Mouse (Mus musculus) kidney, embryonic 15.5 days (tissue): ENCODE results near the gene Myl12a. TPM values are rescaled to one million over a fixed set of nuclear protein-coding genes. Genes with fewer than 3 reads are reported as not detected.

Experiments used
- ATAC-seq: fragments of 200-750 bp; cut with Nextera tagmentation; replicated peaks from 2 replicates; pipeline ENCODE4 v1.8.0; 2017; ENCODE audit warnings: moderate TSS enrichment; ENCODE audit not compliant: low FRiP score
- H3K27ac ChIP-seq: fragments of 300-500 bp; sonication (generic); 2 replicates; pipeline ENCODE4 v1.5.1; 2015; ENCODE audit warnings: mild to moderate bottlenecking, inconsistent platforms
- H3K27me3 ChIP-seq: fragments of 300-500 bp; sonication (generic); 2 replicates; pipeline ENCODE4 v1.6.1; 2015; ENCODE audit warnings: inconsistent platforms
- H3K36me3 ChIP-seq: fragments of 300-500 bp; sonication (generic); 2 replicates; pipeline ENCODE4 v1.6.1; 2015; ENCODE audit warnings: inconsistent platforms
- H3K4me1 ChIP-seq: fragments of 300-500 bp; sonication (generic); 2 replicates; pipeline ENCODE4 v1.6.1; 2015; ENCODE audit warnings: inconsistent platforms
- H3K4me2 ChIP-seq: fragments of 300-500 bp; sonication (generic); 2 replicates; pipeline ENCODE4 v1.6.1; 2015; ENCODE audit warnings: moderate library complexity, mild to moderate bottlenecking, inconsistent platforms
- H3K4me3 ChIP-seq: fragments of 300-500 bp; sonication (generic); replicated peaks from 2 replicates; pipeline ENCODE4 v1.5.1; 2015; ENCODE audit warnings: mild to moderate bottlenecking, inconsistent platforms
- H3K9ac ChIP-seq: fragments of 300-500 bp; sonication (generic); 2 replicates; pipeline ENCODE4 v1.6.1; 2015; ENCODE audit warnings: mild to moderate bottlenecking, inconsistent platforms
- H3K9me3 ChIP-seq: fragments of 300-500 bp; sonication (generic); replicated peaks from 2 replicates; pipeline ENCODE4 v1.6.1; 2016; ENCODE audit warnings: inconsistent platforms
- WGBS: fragments of 180-500 bp; shearing (Covaris S2); methylation state at CpG from one replicate; pipeline ENCODE4 v1.1.7; 2015; ENCODE audit warnings: mixed read lengths; 5-methylcytosine and 5-hydroxymethylcytosine counted together
- polyA plus RNA-seq: library from polyadenylated mRNA; unstranded; fragments of >200 nt; fragmentation: Nextera tagmentation; extraction: Ambion mirVana; gene quantifications from 2 replicates; pipeline ENCODE4 v1.2.1, GENCODE M21; 2015

Myl12a gene
- polyA plus RNA-seq, 1 experiment from 2014 or later: 642 TPM

DNA sequence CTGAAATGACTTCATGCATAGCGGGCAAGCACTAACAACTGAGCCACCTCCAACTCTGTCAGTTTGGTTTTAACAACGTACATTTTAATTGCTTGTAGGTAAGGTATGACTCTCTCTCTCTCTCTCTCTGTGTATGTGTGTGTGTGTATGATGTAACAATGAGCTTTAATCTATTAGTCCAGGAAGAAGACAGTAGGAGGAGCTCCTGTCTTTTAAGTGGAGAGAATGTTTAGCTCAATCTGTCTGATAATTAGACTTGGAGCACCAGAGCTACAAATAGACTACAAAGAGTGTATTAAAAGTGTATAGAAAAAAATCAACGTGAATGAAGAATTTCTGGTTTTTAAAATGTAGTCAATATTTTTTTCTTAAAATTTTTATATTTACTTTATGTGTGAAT, 6.0 kb upstream of the Myl12a start:
- Histone ChIP-seq H3K4me3 (no peak overlapping the region), H3K9ac (no peak overlapping the region), H3K27ac (no peak overlapping the region), H3K9me3 (no peaks in the 10 kb centered on the region), H3K4me2 (no peak overlapping the region), H3K4me1 (peaks cover 2% of the 10 kb centered on the region), H3K36me3 (no peaks in the 10 kb centered on the region), H3K27me3 (no peaks in the 10 kb centered on the region)
- ATAC-seq: no peak
- 71% methylated on average over 3 of the region's 3 CpGs for WGBS

DNA sequence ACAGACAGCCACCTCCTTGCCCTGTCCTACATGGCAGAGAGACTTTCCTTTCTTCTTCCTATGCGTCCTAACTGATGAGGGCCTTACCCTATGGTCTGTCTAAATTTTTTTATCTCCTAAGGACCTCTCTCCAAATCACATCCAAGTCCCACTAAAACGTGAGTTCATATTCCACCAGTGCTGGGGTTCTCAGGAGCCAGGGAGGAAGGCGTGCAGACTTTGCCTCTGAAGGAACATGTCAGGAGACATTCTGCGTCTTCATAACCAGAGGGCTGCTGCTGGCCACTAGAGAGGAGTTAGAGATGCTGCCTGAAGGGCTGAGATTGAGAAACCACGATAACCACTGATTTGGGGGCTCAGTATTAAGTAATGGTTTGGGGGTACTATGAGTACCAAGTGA, 4.3 kb upstream of the Myl12a start:
- no peak for ATAC-seq
- peaks cover 11% of the 10 kb centered on the region for H3K4me1 ChIP-seq
- no peaks in the 10 kb centered on the region for H3K9me3 ChIP-seq
- 91% methylated on average over 5 of the region's 5 CpGs for WGBS
- no peak overlapping the region for H3K4me2 ChIP-seq
- H3K27me3 ChIP-seq: no peaks in the 10 kb centered on the region
- no peaks in the 10 kb centered on the region for H3K36me3 ChIP-seq
- no peak overlapping the region for H3K4me3 ChIP-seq
- H3K27ac ChIP-seq: no peak overlapping the region
- H3K9ac ChIP-seq: no peak overlapping the region

DNA sequence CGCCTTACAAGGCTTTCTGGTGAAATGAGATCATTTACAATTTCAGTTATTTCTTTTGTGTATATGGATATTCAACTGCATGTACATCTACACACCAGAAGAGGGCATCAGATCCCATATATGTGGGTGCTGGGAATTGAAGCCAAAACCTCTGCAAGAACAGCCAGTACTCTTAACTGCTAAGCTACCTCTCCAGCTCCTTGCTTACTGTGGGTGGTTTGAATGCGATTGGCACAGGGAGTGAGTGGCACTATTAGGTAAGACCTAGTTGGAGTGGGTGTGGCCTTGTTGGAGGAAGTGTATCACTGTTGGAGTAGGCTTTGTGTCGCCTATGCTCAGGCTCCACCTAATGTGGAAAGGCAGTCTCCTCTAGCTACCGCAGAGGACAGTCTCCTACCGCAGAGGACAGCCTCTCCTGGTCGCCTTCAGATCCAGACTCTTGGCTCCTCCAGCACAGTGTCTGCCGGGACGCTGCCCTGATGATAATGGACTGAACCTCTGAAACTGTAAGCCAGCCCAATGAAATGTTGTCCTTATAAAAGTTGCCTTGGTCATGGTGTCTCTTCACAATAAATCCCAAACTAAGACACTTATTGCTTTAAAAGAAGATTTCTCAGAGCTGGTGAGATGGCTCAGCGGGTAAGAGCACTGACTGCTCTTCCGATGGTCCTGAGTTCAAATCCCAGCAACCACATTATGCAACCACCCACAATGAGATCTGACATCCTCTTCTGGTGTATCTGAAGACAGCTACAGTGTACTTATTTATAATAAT, 1.7 kb upstream of the Myl12a start:
- H3K4me3 ChIP-seq: no peak overlapping the region
- no peak for ATAC-seq
- H3K27ac ChIP-seq: no peak overlapping the region
- H3K4me1 ChIP-seq: peaks cover 24% of the 10 kb centered on the region
- no peak overlapping the region for H3K4me2 ChIP-seq
- 92% methylated on average over 10 of the region's 10 CpGs for WGBS
- 0 out of 2 replicates have a peak, but pooled peaks cover 2% of the 10 kb centered on the region for H3K36me3 ChIP-seq
- no peak overlapping the region for H3K9ac ChIP-seq
- H3K9me3 ChIP-seq: no peaks in the 10 kb centered on the region
- H3K27me3 ChIP-seq: no peaks in the 10 kb centered on the region

DNA sequence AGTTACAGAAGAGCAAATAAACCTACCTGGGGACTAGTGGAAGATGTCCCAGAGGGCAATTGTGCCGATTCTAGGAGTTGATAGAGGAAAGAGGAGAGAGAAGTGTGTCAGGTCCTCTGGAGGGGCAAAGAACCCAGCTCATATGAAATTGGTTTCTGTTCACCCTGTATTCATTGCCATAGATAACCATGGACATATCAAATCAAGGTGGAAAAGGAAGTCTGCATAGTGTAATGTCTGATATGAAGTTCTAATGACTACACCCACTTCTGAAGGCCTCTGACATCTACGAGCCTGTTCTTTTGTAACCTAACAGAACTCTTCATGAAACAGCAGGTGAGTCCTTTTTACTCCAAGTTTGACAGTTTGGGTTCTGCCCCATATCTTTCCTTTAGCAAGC, 1.0 kb upstream of the Myl12a start:
- no peaks in the 10 kb centered on the region for H3K9me3 ChIP-seq
- WGBS: 92% methylated on average over 2 of the region's 2 CpGs
- ATAC-seq: no peak

DNA sequence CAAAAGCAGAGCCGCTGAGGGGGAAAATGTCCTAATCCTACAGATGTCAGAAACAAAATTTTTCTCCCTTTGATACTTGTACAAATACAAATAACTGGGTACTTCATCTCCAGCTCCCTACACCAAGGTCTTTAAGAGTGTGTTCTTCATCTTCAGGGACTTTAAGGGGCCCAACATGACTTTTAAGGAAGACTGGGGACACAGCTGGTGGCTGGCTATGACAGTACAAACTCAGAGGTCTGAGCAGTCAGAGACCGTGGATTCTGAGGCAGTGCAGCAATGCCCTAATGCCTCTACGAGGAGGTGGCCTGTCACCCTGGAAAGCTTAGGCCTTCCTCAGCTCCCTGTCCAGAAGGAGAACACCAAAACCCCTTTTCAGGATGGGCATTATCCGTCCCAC, 434 bp upstream of the Myl12a start:
- Histone ChIP-seq H3K9ac (peak overlapping the region; percentile 27; the same call in 1 of the 2 replicates), H3K4me1 (peaks cover 33% of the 10 kb centered on the region), H3K27me3 (no peaks in the 10 kb centered on the region), H3K4me3 (peak overlapping the region; percentile 74; the same call in 1 of the 2 replicates), H3K36me3 (0 out of 2 replicates have a peak, but pooled peaks cover 5% of the 10 kb centered on the region), H3K4me2 (peak overlapping the region; percentile 68), H3K27ac (peak overlapping the region; percentile 100), H3K9me3 (no peaks in the 10 kb centered on the region)
- WGBS: 48% methylated on average over 4 of the region's 4 CpGs
- no peak for ATAC-seq

More for the DNA sequence above, 1.0 kb upstream of the Myl12a start:
- Histone ChIP-seq H3K4me2 (no peak overlapping the region), H3K36me3 (0 out of 2 replicates have a peak, but pooled peaks cover 5% of the 10 kb centered on the region), H3K4me3 (no peak overlapping the region; the same call in 1 of the 2 replicates), H3K27me3 (no peaks in the 10 kb centered on the region), H3K4me1 (peaks cover 28% of the 10 kb centered on the region), H3K27ac (0 out of 2 replicates have a peak overlapping the region, but pooled peaks have one; percentile 100), H3K9ac (no peak overlapping the region)

DNA sequence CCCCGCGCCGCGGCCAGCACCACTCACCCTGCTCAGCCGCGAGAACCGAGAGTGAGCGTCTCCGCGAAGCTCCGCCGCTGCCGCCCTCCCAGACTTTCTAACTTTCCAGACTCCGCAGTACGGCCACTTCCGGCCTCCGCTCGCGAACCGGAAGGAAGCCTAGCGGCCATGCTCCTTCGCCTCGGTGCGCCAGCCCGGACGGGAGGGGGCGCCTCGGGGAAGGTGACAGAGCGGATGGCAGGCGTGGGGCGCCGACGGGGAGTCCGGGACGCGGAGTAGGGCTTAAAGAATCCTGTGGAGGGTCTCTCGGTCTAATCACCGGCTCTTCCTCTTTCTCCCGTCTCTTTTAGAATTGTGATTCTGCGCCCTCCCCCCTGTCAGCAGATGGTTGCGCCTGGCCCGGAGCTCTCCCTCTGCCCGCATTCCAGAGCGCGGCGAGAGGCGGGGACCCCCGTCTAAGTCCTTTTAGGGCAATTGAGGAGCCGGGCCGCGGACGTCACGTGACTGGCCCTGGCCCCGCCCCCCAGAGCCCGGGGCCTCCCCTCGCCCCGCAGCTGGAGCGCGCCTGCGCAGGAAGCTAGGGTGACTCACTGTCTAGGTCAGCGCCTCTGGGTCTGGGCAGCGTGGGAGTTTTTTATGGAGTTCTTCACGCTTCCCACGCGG, 466 bp downstream of the Myl12a start, which contains the start of gene Myom1:
Myom1 (plus strand) TSS at position 553 of the 663 bp plus-strand sequence.
- H3K36me3 ChIP-seq: 0 out of 2 replicates have a peak, but pooled peaks cover 5% of the 10 kb centered on the region
- H3K4me3 ChIP-seq: peak within 1 kb of the TSS; percentile 74
- peak; percentile 96 for ATAC-seq
- H3K4me1 ChIP-seq: peaks cover 40% of the 10 kb centered on the region
- peak within 1 kb of the TSS; percentile 100 for H3K27ac ChIP-seq
- peak within 1 kb of the TSS; percentile 95 for H3K9ac ChIP-seq
- H3K9me3 ChIP-seq: no peaks in the 10 kb centered on the region
- peak within 1 kb of the TSS; percentile 68 for H3K4me2 ChIP-seq
- H3K27me3 ChIP-seq: no peaks in the 10 kb centered on the region
- under 1% methylated on average over 65 of the region's 65 CpGs for WGBS

DNA sequence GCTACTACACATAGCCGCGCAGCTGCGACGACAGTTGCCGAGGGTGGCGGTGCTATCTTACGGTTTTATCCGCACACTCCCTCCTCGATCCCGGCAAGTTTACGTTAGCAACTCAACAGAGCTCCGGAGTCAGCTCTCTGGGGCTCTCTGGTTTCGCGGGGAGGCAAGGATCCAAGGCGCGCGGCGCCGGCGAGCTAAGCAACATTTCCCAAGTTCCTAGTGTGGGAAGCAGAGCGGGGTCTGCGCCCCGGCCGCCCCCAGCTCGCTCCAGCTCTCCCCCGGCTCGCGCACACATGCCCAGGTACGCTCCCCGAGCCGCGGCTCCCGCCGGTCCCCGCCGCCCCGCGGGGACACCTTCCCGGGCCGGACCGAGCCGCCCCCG, 988 bp downstream of the Myl12a start:
- Histone ChIP-seq H3K27ac (peak overlapping the region; percentile 100), H3K4me1 (peaks cover 44% of the 10 kb centered on the region), H3K9ac (peak overlapping the region; percentile 95), H3K9me3 (no peaks in the 10 kb centered on the region), H3K27me3 (no peaks in the 10 kb centered on the region), H3K36me3 (0 out of 2 replicates have a peak, but pooled peaks cover 5% of the 10 kb centered on the region), H3K4me2 (peak overlapping the region; percentile 68), H3K4me3 (peak overlapping the region; percentile 74)
- peak; percentile 68 for ATAC-seq
- WGBS: under 1% methylated on average over 43 of the region's 43 CpGs

DNA sequence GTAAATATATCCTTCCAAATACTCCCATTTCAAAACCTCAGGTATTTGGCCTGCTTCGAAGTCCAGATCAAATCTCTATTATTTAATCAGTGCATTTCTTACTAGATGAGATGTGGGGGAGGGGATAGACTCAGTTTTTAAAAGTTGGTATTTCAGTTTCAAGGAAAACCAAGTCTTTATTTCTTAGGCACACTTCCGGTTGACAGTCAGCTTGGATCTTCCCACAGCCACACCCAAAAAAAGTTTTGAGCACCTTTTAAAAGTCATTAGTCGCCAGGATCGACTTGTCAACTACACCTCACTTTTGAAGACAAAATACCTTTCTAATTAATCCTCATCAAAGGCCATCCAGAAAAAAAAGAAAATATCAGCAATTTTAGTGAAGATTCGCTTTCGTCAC, 1.6 kb downstream of the Myl12a start:
- peak overlapping the region; percentile 74 for H3K4me3 ChIP-seq
- peak overlapping the region; percentile 100; the same call in 1 of the 2 replicates for H3K27ac ChIP-seq
- H3K9me3 ChIP-seq: no peaks in the 10 kb centered on the region
- no peak for ATAC-seq
- peak overlapping the region; percentile 68 for H3K4me2 ChIP-seq
- peaks cover 44% of the 10 kb centered on the region for H3K4me1 ChIP-seq
- peaks cover 11% of the 10 kb centered on the region for H3K36me3 ChIP-seq
- peak overlapping the region; percentile 95 for H3K9ac ChIP-seq
- 11% methylated on average over 6 of the region's 6 CpGs for WGBS
- H3K27me3 ChIP-seq: no peaks in the 10 kb centered on the region

DNA sequence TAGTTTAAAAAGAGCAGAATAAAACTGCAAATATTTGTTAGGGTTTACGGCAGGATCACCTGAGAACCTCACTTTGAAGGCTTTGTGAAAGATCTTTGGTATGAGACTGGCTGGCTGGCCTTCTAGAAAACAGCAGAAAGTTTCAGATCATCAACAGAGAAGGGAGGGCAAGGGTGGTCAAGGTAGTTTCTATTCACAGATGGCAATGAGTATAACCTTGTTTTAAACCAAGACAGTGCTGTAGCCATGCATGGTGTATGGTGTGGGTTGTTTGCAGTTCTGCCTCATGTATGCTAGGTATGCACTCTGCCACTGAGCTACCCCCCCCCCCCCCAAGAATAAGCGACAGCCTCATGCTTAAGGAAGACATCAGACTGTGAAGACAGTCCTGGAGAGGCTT, 2.4 kb downstream of the Myl12a start:
- peaks cover 19% of the 10 kb centered on the region for H3K36me3 ChIP-seq
- H3K4me3 ChIP-seq: peak overlapping the region; percentile 74
- no peak for ATAC-seq
- no peaks in the 10 kb centered on the region for H3K9me3 ChIP-seq
- WGBS: 57% methylated on average over 2 of the region's 2 CpGs
- peak overlapping the region; percentile 16; the same call in 1 of the 2 replicates for H3K9ac ChIP-seq
- no peaks in the 10 kb centered on the region for H3K27me3 ChIP-seq
- peaks cover 44% of the 10 kb centered on the region for H3K4me1 ChIP-seq
- H3K27ac ChIP-seq: peak overlapping the region; percentile 32; the same call in 1 of the 2 replicates
- H3K4me2 ChIP-seq: peak overlapping the region; percentile 68

DNA sequence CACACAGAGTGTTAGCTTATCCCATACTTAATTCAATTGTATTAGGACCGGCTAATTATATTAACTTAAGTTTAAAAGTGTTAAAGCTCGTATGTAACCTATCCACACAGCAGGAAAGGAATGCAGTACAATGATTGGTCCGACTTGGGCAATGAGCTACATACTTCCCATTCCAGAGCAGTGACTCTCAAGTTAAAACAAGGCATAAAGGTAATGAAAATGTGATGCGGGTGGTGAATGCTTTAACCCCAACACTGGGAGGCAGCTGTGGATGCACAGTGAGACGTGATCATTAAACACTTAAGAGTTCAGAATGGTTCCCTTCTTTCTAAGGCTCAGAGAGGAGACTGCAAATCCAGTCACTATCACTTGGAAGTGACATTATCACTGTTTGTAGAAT, 3.5 kb downstream of the Myl12a start:
- 0 out of 2 replicates have a peak overlapping the region, but pooled peaks have one; percentile 68 for H3K4me2 ChIP-seq
- H3K27ac ChIP-seq: 0 out of 2 replicates have a peak overlapping the region, but pooled peaks have one; percentile 7
- ATAC-seq: no peak
- no peak overlapping the region for H3K9ac ChIP-seq
- no peak overlapping the region for H3K4me3 ChIP-seq
- peaks cover 27% of the 10 kb centered on the region for H3K36me3 ChIP-seq
- no peaks in the 10 kb centered on the region for H3K27me3 ChIP-seq
- no peaks in the 10 kb centered on the region for H3K9me3 ChIP-seq
- 52% methylated on average over 5 of the region's 5 CpGs for WGBS
- peaks cover 47% of the 10 kb centered on the region for H3K4me1 ChIP-seq

DNA sequence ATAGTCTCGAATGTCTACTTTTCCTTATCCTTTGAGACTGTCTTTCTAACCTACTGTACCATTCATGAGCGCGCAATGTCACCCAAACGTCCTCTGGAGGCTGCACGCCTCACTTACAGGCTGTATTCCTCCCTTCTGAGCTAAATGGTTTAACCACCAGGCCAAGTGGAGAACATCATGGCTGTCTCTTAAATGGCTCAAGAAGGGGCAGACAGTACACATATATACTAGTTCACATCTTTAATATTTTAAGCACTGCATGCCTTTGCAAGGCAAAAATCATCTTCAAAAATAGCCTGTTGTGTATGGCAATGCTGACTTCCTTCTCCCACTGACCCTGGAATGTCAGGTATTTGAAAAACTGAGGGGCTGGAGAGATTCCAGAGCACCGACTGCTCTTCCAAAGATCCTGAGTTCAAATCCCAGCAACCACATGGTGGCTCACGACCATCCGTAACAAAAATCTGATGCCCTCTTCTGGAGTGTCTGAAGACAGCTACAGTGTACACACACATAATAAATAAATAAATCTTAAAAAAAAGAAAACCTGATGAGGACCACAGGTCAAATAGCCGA, 4.2 kb downstream of the Myl12a start:
- peak overlapping the region; percentile 41 for H3K27ac ChIP-seq
- no peak for ATAC-seq
- H3K27me3 ChIP-seq: no peaks in the 10 kb centered on the region
- H3K4me2 ChIP-seq: peak overlapping the region; percentile 25; the same call in 1 of the 2 replicates
- no peak overlapping the region for H3K9ac ChIP-seq
- peaks cover 34% of the 10 kb centered on the region for H3K36me3 ChIP-seq
- no peak overlapping the region for H3K4me3 ChIP-seq
- H3K4me1 ChIP-seq: peaks cover 49% of the 10 kb centered on the region
- H3K9me3 ChIP-seq: no peaks in the 10 kb centered on the region
- WGBS: 76% methylated on average over 9 of the region's 9 CpGs
